Mouse (Mus musculus): ENCODE results near the gene Gm20815.
"Not testable (repeated sequence)": the region's sequence is repeated elsewhere in the genome, so short reads cannot be mapped to it uniquely, and the experiment has no call there.

Gene Gm20815

GRCm38 (mm10) chrY:8835069-8835468, at the start of gene Gm20815:
Gm20815 (minus strand) TSS chrY:8835169.
- not testable (repeated sequence) for DNase-seq (ENCODE audit: low read depth)
